Mouse (Mus musculus): ENCODE data around the gene Zfp948. TPM values are rescaled to one million over a fixed set of nuclear protein-coding genes. Genes with fewer than 3 reads are reported as not detected.

Zfp948 gene
- polyA plus RNA-seq, 1 experiment from 2014 or later: 15.2 TPM

Other genes with a start within 250 kb of the Zfp948 start
- gene Zfp677, start 183.3 kb upstream of the Zfp948 start, polyA plus RNA-seq (2015; fragmentation: Nextera tagmentation; extraction: Ambion mirVana): 3.8 and 5.0 TPM in 2 replicates
- 3.4 TPM in 2 replicates for gene Zfp54, start 143.8 kb upstream of the Zfp948 start, polyA plus RNA-seq (2015; fragmentation: Nextera tagmentation; extraction: Ambion mirVana)
- 15.0 and 16.3 TPM in 2 replicates for gene Zfp51, start 116.6 kb upstream of the Zfp948 start, polyA plus RNA-seq (2015; fragmentation: Nextera tagmentation; extraction: Ambion mirVana)
- 9.5 and 10.5 TPM in 2 replicates for gene Zfp53, start 78.0 kb upstream of the Zfp948 start, polyA plus RNA-seq (2015; fragmentation: Nextera tagmentation; extraction: Ambion mirVana)
- 4.3 and 5.0 TPM in 2 replicates for gene Zfp52, start 31.5 kb upstream of the Zfp948 start, polyA plus RNA-seq (2015; fragmentation: Nextera tagmentation; extraction: Ambion mirVana)
- 6.1 and 7.2 TPM in 2 replicates for gene Zfp983, start 83.6 kb downstream of the Zfp948 start, polyA plus RNA-seq (2015; fragmentation: Nextera tagmentation; extraction: Ambion mirVana)
- gene Gm10226, start 124.9 kb downstream of the Zfp948 start, polyA plus RNA-seq (2015; fragmentation: Nextera tagmentation; extraction: Ambion mirVana): 5.8 and 8.9 TPM in 2 replicates
- 14.4 and 17.8 TPM in 2 replicates for gene Zfp760, start 140.7 kb downstream of the Zfp948 start, polyA plus RNA-seq (2015; fragmentation: Nextera tagmentation; extraction: Ambion mirVana)
- 7.0 and 8.5 TPM in 2 replicates for gene Zfp229, start 163.8 kb downstream of the Zfp948 start, polyA plus RNA-seq (2015; fragmentation: Nextera tagmentation; extraction: Ambion mirVana)

Measured in embryonic facial prominence, embryonic 13.5 days (tissue).